Mouse (Mus musculus) kidney, embryonic 15.5 days (tissue): ENCODE measurements around the gene Frmd8. TPM values are rescaled to one million over a fixed set of nuclear protein-coding genes. Genes with fewer than 3 reads are reported as not detected.
A peak's percentile ranks its signal among the peaks of the same experiment; 100 is the strongest.

Experiments used
- ATAC-seq: fragments of 200-750 bp; cut with Nextera tagmentation; replicated peaks from 2 replicates; pipeline ENCODE4 v1.8.0; 2017; ENCODE audit warnings: moderate TSS enrichment; ENCODE audit not compliant: low FRiP score
- H3K27ac ChIP-seq: fragments of 300-500 bp; sonication (generic); 2 replicates; pipeline ENCODE4 v1.5.1; 2015; ENCODE audit warnings: mild to moderate bottlenecking, inconsistent platforms
- H3K27me3 ChIP-seq: fragments of 300-500 bp; sonication (generic); 2 replicates; pipeline ENCODE4 v1.6.1; 2015; ENCODE audit warnings: inconsistent platforms
- H3K36me3 ChIP-seq: fragments of 300-500 bp; sonication (generic); 2 replicates; pipeline ENCODE4 v1.6.1; 2015; ENCODE audit warnings: inconsistent platforms
- H3K4me1 ChIP-seq: fragments of 300-500 bp; sonication (generic); 2 replicates; pipeline ENCODE4 v1.6.1; 2015; ENCODE audit warnings: inconsistent platforms
- H3K4me2 ChIP-seq: fragments of 300-500 bp; sonication (generic); 2 replicates; pipeline ENCODE4 v1.6.1; 2015; ENCODE audit warnings: moderate library complexity, mild to moderate bottlenecking, inconsistent platforms
- H3K4me3 ChIP-seq: fragments of 300-500 bp; sonication (generic); replicated peaks from 2 replicates; pipeline ENCODE4 v1.5.1; 2015; ENCODE audit warnings: mild to moderate bottlenecking, inconsistent platforms
- H3K9ac ChIP-seq: fragments of 300-500 bp; sonication (generic); 2 replicates; pipeline ENCODE4 v1.6.1; 2015; ENCODE audit warnings: mild to moderate bottlenecking, inconsistent platforms
- H3K9me3 ChIP-seq: fragments of 300-500 bp; sonication (generic); replicated peaks from 2 replicates; pipeline ENCODE4 v1.6.1; 2016; ENCODE audit warnings: inconsistent platforms
- whole genome bisulfite sequencing: fragments of 180-500 bp; shearing (Covaris S2); methylation state at CpG from one replicate; pipeline ENCODE4 v1.1.7; 2015; ENCODE audit warnings: mixed read lengths; 5-methylcytosine and 5-hydroxymethylcytosine counted together
- polyA plus RNA-seq: library from polyadenylated mRNA; unstranded; fragments of >200 nt; fragmentation: Nextera tagmentation; extraction: Ambion mirVana; gene quantifications from 2 replicates; pipeline ENCODE4 v1.2.1, GENCODE M21; 2015

Frmd8 gene
- polyA plus RNA-seq, 1 experiment from 2014 or later, result 43.1 TPM

DNA sequence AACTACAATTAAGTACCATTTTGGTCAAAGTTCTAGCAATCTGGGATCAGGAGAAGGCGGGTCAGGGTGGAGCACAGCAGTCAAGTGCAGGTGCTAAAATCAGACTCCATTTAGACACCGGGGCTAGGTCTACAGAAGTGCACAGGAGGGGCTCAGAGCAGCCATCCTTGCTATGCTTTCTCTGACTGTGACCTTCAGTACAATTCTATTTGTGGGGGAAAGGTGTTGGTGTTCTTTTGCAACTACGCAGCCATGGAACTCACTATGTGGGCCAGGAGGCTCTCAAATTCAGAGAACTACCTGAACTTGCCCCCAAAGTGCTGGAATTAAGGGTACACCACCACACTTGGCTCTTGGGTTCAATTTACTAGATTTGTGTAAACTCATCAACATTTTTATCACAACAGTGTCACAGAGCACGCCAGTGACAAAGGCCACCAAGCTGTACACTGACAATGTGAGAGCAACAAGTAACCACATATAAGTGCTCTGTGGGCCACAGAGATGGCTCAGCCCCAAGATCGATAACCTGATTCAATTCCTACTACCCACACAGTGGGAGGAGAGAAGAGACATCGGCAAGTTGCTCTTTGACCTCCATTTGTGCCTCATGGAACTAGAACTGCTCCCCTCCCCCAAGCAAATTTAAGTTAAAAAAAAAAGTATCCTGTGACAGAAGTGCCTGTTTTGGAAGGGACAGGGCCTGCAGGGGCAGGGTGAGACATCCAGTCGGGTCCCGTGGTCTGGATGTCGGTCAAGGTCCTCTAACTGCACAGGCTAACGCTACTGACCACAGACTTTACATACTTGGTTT lies 41.6 kb downstream of the Frmd8 start:
- Histone ChIP-seq H3K4me3 (no peak overlapping the region), H3K27me3 (no peaks in the 10 kb centered on the region), H3K36me3 (no peaks in the 10 kb centered on the region), H3K9ac (no peak overlapping the region), H3K4me2 (no peak overlapping the region), H3K9me3 (no peaks in the 10 kb centered on the region), H3K27ac (no peak overlapping the region), H3K4me1 (peaks cover 19% of the 10 kb centered on the region; the same call in 1 of the 2 replicates)
- no peak for ATAC-seq
- WGBS, result 77% methylated on average over 10 of the region's 10 CpGs

DNA sequence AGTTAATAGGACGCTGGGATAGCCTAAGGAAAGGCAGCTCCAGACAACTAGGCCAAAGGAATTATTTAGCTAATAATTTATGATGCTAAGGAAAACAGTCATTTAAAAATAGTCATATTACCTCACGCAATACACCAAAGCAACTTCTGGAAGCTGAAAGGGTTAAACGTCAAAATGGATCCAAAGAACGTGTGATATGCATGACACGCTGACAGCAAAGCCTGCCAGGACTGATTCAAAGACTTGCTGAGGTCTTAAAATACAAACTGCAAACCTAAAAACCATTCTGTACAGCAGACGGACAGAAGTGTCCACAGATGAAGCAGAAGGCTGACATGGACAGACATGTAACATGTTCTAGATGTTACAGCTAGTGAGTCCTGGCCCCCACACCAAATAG lies 42.7 kb downstream of the Frmd8 start:
- H3K9ac ChIP-seq, result no peak overlapping the region
- no peaks in the 10 kb centered on the region for H3K36me3 ChIP-seq
- no peak overlapping the region for H3K27ac ChIP-seq
- 75% methylated on average over 6 of the region's 6 CpGs for WGBS
- ATAC-seq, result no peak
- H3K9me3 ChIP-seq, result no peaks in the 10 kb centered on the region
- no peak overlapping the region for H3K4me3 ChIP-seq
- H3K4me1 ChIP-seq, result peaks cover 25% of the 10 kb centered on the region
- H3K27me3 ChIP-seq, result no peaks in the 10 kb centered on the region
- no peak overlapping the region for H3K4me2 ChIP-seq

DNA sequence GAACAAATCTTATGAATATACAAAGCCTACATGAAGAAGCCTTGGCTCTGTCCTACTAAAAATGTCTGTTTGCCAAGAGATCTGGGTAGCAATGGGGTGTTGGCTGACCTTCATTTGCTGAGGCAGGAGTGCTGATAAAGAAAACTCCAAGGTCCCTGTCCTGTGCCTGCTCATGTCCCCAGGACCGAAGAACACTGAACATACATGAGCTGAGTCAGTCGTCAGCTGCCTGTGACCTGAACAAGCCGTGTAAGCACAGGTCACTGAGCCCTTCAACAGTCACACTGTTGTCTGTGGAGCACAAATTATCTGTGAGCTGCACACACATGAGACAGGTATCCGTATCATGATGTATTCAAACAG lies 43.1 kb downstream of the Frmd8 start:
- Histone ChIP-seq H3K27ac (peak overlapping the region; percentile 63), H3K9ac (no peak overlapping the region), H3K4me1 (peaks cover 29% of the 10 kb centered on the region), H3K4me3 (no peak overlapping the region), H3K36me3 (no peaks in the 10 kb centered on the region), H3K4me2 (no peak overlapping the region), H3K27me3 (no peaks in the 10 kb centered on the region), H3K9me3 (no peaks in the 10 kb centered on the region)
- 86% methylated on average over 4 of the region's 4 CpGs for WGBS
- no peak for ATAC-seq

DNA sequence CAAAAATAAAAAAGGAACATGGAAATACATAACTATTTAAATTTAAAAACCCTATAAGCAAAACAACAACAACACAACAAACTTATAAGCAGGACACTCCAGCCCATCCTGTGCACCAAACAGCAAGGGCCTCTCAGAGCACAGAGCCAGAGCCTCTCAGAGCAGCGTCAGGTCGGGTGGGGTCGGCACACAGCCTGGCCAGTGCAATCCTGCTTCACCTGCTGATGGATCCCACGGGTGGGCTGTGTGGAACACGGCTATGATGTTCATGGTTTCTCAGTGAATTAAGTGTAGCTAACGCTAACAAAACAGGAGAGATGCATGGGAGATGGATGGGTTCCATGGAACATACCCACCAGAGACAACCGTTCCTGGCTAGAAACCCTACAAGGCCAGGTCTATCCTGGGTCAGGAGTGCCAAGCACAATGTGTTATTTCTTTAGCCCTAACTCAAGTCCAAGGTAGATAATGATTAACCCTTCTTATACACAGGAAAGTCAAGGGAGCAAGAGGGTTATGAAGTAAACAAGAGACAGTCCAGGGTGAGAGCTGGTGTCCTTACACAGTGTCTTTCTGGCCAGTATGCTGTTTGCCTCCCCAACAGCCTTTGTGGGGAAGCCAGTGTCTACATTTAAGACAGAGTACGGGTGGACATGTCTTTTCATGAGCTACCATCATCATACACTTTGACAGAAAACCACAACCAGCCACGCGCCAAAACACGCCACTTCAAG lies 43.7 kb downstream of the Frmd8 start:
- Histone ChIP-seq H3K27ac (peak overlapping the region; percentile 63), H3K9ac (no peak overlapping the region), H3K4me3 (no peak overlapping the region), H3K9me3 (no peaks in the 10 kb centered on the region), H3K4me1 (peaks cover 29% of the 10 kb centered on the region), H3K4me2 (no peak overlapping the region), H3K36me3 (no peaks in the 10 kb centered on the region), H3K27me3 (no peaks in the 10 kb centered on the region)
- ATAC-seq, result no peak
- 84% methylated on average over 11 of the region's 11 CpGs for WGBS

DNA sequence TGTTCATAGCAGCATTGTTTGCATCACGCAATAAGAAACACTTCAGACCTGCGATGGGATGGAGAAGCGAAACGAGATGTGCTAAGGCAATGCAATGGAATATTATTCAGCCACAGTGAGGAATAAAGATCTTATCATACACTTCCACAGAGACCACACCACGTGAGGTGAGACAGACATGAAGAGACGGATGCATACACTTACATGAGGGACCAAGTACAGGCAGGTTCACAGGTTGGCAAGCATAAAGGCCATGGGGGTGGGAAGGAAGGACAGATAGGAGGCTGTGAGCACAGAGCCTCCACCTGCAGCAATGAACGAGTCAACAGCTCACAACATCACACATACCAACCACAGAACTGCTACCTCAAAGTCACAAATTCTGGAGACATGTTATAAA lies 44.3 kb downstream of the Frmd8 start:
- Histone ChIP-seq H3K4me2 (no peak overlapping the region), H3K4me3 (no peak overlapping the region), H3K27me3 (no peaks in the 10 kb centered on the region), H3K36me3 (no peaks in the 10 kb centered on the region), H3K27ac (no peak overlapping the region), H3K4me1 (peaks cover 29% of the 10 kb centered on the region), H3K9ac (no peak overlapping the region), H3K9me3 (no peaks in the 10 kb centered on the region)
- 84% methylated on average over 7 of the region's 7 CpGs for WGBS
- ATAC-seq, result no peak

DNA sequence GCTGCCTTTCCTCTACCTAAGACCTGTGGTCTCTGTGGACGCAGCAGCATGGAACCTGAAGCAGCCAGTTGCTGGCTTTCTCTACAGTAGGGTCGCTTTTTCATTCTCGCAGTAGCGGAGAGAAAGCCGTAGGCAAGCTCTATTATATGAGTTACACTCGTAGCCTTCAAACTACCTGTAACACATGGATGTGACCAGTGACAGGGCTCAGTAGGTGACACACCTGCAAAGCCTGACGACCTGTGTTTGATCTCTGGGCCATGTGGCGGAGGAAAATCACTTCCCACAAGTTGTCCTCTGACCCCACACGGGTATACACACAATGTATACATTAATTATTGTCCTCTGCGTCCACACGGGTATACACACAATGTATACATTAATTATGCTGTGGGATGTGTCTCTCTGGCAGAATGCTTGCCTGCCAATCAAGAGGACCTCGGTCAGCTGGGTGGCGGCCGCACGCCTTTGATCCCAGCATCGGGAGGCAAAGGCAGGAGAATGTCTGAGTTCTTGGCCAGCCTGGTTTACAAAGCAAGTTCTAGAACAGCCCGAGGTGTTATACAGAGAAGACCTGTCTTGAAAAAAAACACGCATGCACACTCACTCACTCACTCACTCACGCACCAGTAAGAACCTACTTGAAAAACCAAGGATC lies 45.0 kb downstream of the Frmd8 start:
- peaks cover 30% of the 10 kb centered on the region for H3K4me1 ChIP-seq
- H3K9ac ChIP-seq, result no peak overlapping the region
- H3K9me3 ChIP-seq, result no peaks in the 10 kb centered on the region
- H3K4me2 ChIP-seq, result no peak overlapping the region
- WGBS, result 77% methylated on average over 19 of the region's 19 CpGs
- 0 out of 2 replicates have a peak overlapping the region, but pooled peaks have one; percentile 37 for H3K27ac ChIP-seq
- H3K36me3 ChIP-seq, result no peaks in the 10 kb centered on the region
- H3K27me3 ChIP-seq, result no peaks in the 10 kb centered on the region
- no peak for ATAC-seq
- no peak overlapping the region for H3K4me3 ChIP-seq

DNA sequence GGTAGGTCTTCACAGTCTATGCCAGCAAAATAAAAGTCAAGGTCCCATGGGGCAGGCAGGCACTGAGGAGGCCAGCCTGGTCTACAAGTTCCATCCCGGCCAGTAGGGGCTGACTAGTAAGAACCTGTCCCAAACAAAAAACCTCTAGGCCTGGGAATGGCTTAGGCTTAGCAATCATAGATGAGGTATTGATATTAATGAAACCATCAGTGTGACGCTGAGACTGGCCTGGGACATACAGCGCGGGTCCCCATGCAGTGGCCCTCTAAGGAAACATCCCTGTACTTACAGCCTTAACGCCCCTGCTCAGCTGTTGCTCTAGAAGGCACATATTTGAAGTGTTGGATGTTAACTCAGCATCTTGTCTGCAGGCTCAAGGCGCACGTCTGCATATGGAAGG lies 46.2 kb downstream of the Frmd8 start:
- WGBS, result 92% methylated on average over 7 of the region's 7 CpGs
- H3K27ac ChIP-seq, result no peak overlapping the region
- peaks cover 36% of the 10 kb centered on the region for H3K4me1 ChIP-seq
- no peak overlapping the region for H3K4me2 ChIP-seq
- no peaks in the 10 kb centered on the region for H3K27me3 ChIP-seq
- H3K9ac ChIP-seq, result no peak overlapping the region
- no peak overlapping the region for H3K4me3 ChIP-seq
- H3K9me3 ChIP-seq, result no peaks in the 10 kb centered on the region
- no peak for ATAC-seq
- H3K36me3 ChIP-seq, result no peaks in the 10 kb centered on the region

DNA sequence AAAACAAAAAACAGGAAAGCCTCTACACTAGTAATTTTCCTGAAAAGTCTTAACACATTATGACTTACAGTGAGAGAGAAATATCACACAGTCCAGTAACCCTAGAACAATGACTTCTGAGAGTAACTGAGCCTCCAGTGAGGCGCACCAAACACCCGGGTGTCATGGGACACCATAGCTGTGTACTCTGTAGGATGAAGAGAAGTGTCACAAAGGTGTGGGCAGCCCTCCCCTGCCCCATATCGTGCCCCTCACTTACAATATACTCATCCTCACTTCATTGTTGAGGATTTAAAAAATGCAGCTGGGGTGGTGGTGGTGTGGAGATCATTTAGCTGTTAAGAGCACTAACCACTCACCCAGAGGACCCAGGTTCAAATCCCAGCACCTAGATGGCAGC lies 46.9 kb downstream of the Frmd8 start:
- H3K9ac ChIP-seq, result no peak overlapping the region
- ATAC-seq, result no peak
- H3K4me3 ChIP-seq, result no peak overlapping the region
- H3K4me2 ChIP-seq, result no peak overlapping the region
- no peaks in the 10 kb centered on the region for H3K36me3 ChIP-seq
- no peak overlapping the region for H3K27ac ChIP-seq
- peaks cover 43% of the 10 kb centered on the region for H3K4me1 ChIP-seq
- 71% methylated on average over 3 of the region's 3 CpGs for WGBS
- H3K9me3 ChIP-seq, result no peaks in the 10 kb centered on the region
- no peaks in the 10 kb centered on the region for H3K27me3 ChIP-seq

DNA sequence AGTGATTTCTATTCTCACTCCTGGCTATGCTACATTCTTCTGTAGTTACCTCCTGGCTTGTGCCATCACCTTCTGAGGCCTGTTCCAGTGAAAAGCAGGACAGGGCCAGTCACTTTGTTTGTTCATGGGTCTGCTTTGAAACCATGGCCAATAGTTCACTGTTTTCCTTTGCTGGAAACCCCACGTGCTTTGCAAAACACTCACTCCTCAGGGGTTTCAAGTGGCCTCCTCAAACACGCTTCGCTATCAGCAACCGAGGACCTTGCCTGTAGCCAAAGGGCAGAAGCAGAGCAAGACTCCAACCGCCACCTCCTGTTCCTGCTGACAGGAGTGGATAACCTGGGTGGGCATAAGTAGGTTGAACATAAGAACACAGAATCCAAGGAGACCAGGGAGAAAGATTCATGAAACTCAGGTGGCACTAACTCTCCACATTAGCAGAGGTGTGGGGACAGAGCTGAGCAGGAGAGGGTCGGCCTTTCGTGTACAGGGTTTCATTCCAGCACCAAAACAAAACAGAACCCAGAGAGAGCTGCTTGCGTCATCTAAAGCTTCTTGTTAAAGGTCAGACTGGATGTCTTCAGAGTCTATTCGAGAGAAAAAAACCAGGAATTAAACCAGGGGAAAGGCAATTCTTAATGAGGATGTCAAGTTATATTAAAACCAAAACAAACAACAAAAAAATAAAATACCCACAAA lies 47.5 kb downstream of the Frmd8 start:
- H3K9ac ChIP-seq, result no peak overlapping the region

DNA sequence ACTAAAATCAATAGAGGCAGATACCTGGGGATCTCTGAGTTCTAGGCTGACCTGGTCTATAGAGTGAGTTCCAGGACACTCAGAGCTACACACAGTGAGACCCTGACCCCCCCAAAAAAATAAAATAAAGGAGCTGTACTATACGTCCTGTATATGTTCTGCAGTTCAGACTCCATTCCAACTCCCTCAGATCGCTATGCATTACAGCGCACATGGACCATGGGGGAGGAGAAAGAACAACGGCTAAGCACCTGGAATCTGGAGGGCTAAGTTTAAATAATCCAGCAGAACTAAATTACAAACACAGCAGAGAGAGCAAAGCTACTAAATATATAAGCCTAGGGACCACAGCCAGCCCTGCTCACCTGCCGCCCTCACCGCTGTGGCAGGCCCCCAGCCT lies 48.0 kb downstream of the Frmd8 start:
- 74% methylated on average over 6 of the region's 6 CpGs for WGBS
- H3K27me3 ChIP-seq, result no peaks in the 10 kb centered on the region
- no peak for ATAC-seq
- H3K4me3 ChIP-seq, result no peak overlapping the region
- peak overlapping the region; percentile 63 for H3K27ac ChIP-seq
- H3K4me1 ChIP-seq, result peaks cover 54% of the 10 kb centered on the region
- no peaks in the 10 kb centered on the region for H3K9me3 ChIP-seq
- no peak overlapping the region for H3K4me2 ChIP-seq
- H3K9ac ChIP-seq, result no peak overlapping the region
- no peaks in the 10 kb centered on the region for H3K36me3 ChIP-seq

More for the DNA sequence above, 47.5 kb downstream of the Frmd8 start:
- Histone ChIP-seq H3K27ac (peak overlapping the region; percentile 63), H3K4me2 (no peak overlapping the region), H3K4me1 (peaks cover 49% of the 10 kb centered on the region), H3K9me3 (no peaks in the 10 kb centered on the region), H3K4me3 (no peak overlapping the region), H3K36me3 (no peaks in the 10 kb centered on the region), H3K27me3 (no peaks in the 10 kb centered on the region)
- WGBS, result 39% methylated on average over 9 of the region's 9 CpGs
- no peak for ATAC-seq

DNA sequence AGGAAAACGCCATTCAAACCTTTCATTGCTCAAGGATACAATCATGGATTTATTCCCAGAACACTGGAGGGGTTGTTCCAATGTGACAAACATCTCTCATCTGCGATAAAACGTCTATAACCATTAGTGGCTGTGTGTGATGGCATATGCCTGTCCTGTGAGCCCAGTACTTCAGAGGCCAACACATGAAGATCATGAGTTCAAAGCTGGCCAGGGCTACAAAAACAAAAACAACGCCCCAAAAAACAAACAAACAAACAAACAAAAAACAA lies 48.4 kb downstream of the Frmd8 start:
- Histone ChIP-seq H3K9me3 (no peaks in the 10 kb centered on the region), H3K36me3 (no peaks in the 10 kb centered on the region), H3K4me3 (no peak overlapping the region), H3K4me1 (peaks cover 53% of the 10 kb centered on the region), H3K27ac (no peak overlapping the region), H3K27me3 (no peaks in the 10 kb centered on the region), H3K4me2 (no peak overlapping the region), H3K9ac (no peak overlapping the region)
- no peak for ATAC-seq
- 87% methylated on average over 4 of the region's 4 CpGs for WGBS
